Comparison of ENCODE assay signal across 15 mouse cellular contexts in genomic region chr1:42780266-42780665, GRCm38 (mm10).
DNase-seq lines count a peak whose midpoint lies in the region; ATAC-seq and TF ChIP-seq lines count a peak whose summit lies in the region.
"Had no signal": no experiment of that assay in that cellular context is flagged by ENCODE, and none has a peak within 500 bp of the region (broad histone marks: within the 10 kb centered on the region; RNA-seq: fewer than 3 reads in every experiment).

No protein-coding gene starts in this region.

- no peak overlapping the region for H3K27ac ChIP-seq in embryonic facial prominence, embryonic 14.5 days (replicated peaks; ENCODE audit: low read depth, low read length)
- no peak overlapping the region for H3K27ac ChIP-seq in embryonic facial prominence, embryonic 10.5 days (replicated peaks)
- H3K27ac ChIP-seq in hindbrain, embryonic 15.5 days (replicated peaks) = 0 out of 2 replicates have a peak overlapping the region, but pooled peaks have one; percentile 14
- H3K27ac ChIP-seq in hindbrain, embryonic 10.5 days = no peak overlapping the region
- H3K27ac ChIP-seq in limb, embryonic 13.5 days = no peak overlapping the region
- no peak overlapping the region for H3K27ac ChIP-seq in limb, embryonic 10.5 days
- H3K27ac ChIP-seq in hindbrain, postnatal 0 days = no peak overlapping the region
- H3K27ac ChIP-seq: embryonic facial prominence, embryonic 12.5 days; gastrocnemius, adult 2 months had no signal

- no peak overlapping the region for H3K9ac ChIP-seq in embryonic facial prominence, embryonic 14.5 days (ENCODE audit: low read depth, low read length)
- no peak overlapping the region for H3K9ac ChIP-seq in hindbrain, embryonic 15.5 days
- H3K9ac ChIP-seq in limb, embryonic 13.5 days = no peak overlapping the region
- H3K9ac ChIP-seq in hindbrain, postnatal 0 days (replicated peaks; ENCODE audit: low read length) = no peak overlapping the region
- H3K9ac ChIP-seq: embryonic facial prominence, embryonic 12.5 days; liver, postnatal 0 days had no signal

- H3K4me3 ChIP-seq in embryonic facial prominence, embryonic 14.5 days (ENCODE audit: low read depth, low read length) = no peak overlapping the region
- H3K4me3 ChIP-seq in embryonic facial prominence, embryonic 10.5 days = no peak overlapping the region
- no peak overlapping the region for H3K4me3 ChIP-seq in hindbrain, embryonic 15.5 days
- H3K4me3 ChIP-seq in hindbrain, embryonic 10.5 days = no peak overlapping the region
- no peak overlapping the region for H3K4me3 ChIP-seq in limb, embryonic 13.5 days
- H3K4me3 ChIP-seq in limb, embryonic 10.5 days = no peak overlapping the region
- no peak overlapping the region for H3K4me3 ChIP-seq in hindbrain, postnatal 0 days (ENCODE audit: low read length)
- H3K4me3 ChIP-seq: embryonic facial prominence, embryonic 12.5 days; gastrocnemius, adult 2 months had no signal

- no peaks in the 10 kb centered on the region for H3K36me3 ChIP-seq in embryonic facial prominence, embryonic 14.5 days (ENCODE audit: control insufficient read depth, insufficient read depth, low read length)
- H3K36me3 ChIP-seq in embryonic facial prominence, embryonic 10.5 days (replicated peaks) = no peaks in the 10 kb centered on the region
- no peaks in the 10 kb centered on the region for H3K36me3 ChIP-seq in hindbrain, embryonic 15.5 days
- H3K36me3 ChIP-seq in hindbrain, embryonic 10.5 days = no peaks in the 10 kb centered on the region
- H3K36me3 ChIP-seq in limb, embryonic 13.5 days = no peaks in the 10 kb centered on the region
- no peaks in the 10 kb centered on the region for H3K36me3 ChIP-seq in limb, embryonic 10.5 days
- H3K36me3 ChIP-seq in hindbrain, postnatal 0 days (ENCODE audit: insufficient read depth, low read length) = no peaks in the 10 kb centered on the region
- H3K36me3 ChIP-seq: embryonic facial prominence, embryonic 12.5 days had no signal

- no peak for DNase-seq in embryonic facial prominence, embryonic 14.5 days (ENCODE audit: low spot score)
- DNase-seq in embryonic facial prominence, embryonic 10.5 days (ENCODE audit: low spot score) = no peak
- no peak for DNase-seq in hindbrain, embryonic 10.5 days (ENCODE audit: low spot score)
- no peak for DNase-seq in limb, embryonic 10.5 days (ENCODE audit: low spot score)
- DNase-seq in hindbrain, postnatal 0 days (ENCODE audit: low spot score) = peak; percentile 44
- no peak for DNase-seq in thymus, postnatal 10 days (ENCODE audit: low spot score in 2 of 2)
- DNase-seq: adrenal gland, adult 8-10 months; cerebellum, adult 11 months; gastrocnemius, adult 2 months; liver; liver, postnatal 0 days had no signal

- H3K27me3 ChIP-seq in embryonic facial prominence, embryonic 14.5 days (replicated peaks; ENCODE audit: control insufficient read depth, insufficient read depth, low read length) = no peaks in the 10 kb centered on the region; the same call in 1 of the 2 replicates
- peaks cover 30% of the 10 kb centered on the region for H3K27me3 ChIP-seq in embryonic facial prominence, embryonic 10.5 days (replicated peaks; ENCODE audit: low read depth, poor library complexity, severe bottlenecking)
- H3K27me3 ChIP-seq in hindbrain, embryonic 15.5 days = peaks cover 3% of the 10 kb centered on the region; the same call in 1 of the 2 replicates
- H3K27me3 ChIP-seq in hindbrain, embryonic 10.5 days (ENCODE audit: insufficient read depth, poor library complexity, severe bottlenecking) = no peaks in the 10 kb centered on the region; the same call in 1 of the 2 replicates
- peaks cover 26% of the 10 kb centered on the region; the same call in 1 of the 2 replicates for H3K27me3 ChIP-seq in limb, embryonic 13.5 days
- H3K27me3 ChIP-seq in limb, embryonic 10.5 days (ENCODE audit: low read depth, poor library complexity, severe bottlenecking) = peaks cover 7% of the 10 kb centered on the region; the same call in 1 of the 2 replicates
- H3K27me3 ChIP-seq in hindbrain, postnatal 0 days (ENCODE audit: insufficient read depth, low read length) = no peaks in the 10 kb centered on the region
- H3K27me3 ChIP-seq: embryonic facial prominence, embryonic 12.5 days had no signal

- 0 out of 2 replicates have a peak, but pooled peaks cover 6% of the 10 kb centered on the region for H3K4me1 ChIP-seq in embryonic facial prominence, embryonic 14.5 days (ENCODE audit: control insufficient read depth, insufficient read depth, low read length)
- peaks cover 16% of the 10 kb centered on the region for H3K4me1 ChIP-seq in embryonic facial prominence, embryonic 10.5 days
- peaks cover 19% of the 10 kb centered on the region for H3K4me1 ChIP-seq in hindbrain, embryonic 15.5 days (replicated peaks)
- H3K4me1 ChIP-seq in hindbrain, embryonic 10.5 days (replicated peaks) = peaks cover 14% of the 10 kb centered on the region
- 0 out of 2 replicates have a peak, but pooled peaks cover 6% of the 10 kb centered on the region for H3K4me1 ChIP-seq in limb, embryonic 13.5 days
- peaks cover 6% of the 10 kb centered on the region for H3K4me1 ChIP-seq in limb, embryonic 10.5 days
- H3K4me1 ChIP-seq in hindbrain, postnatal 0 days (ENCODE audit: insufficient read depth, low read length) = no peaks in the 10 kb centered on the region; the same call in 1 of the 2 replicates

- no peak for TF ChIP-seq CTCF in hindbrain, postnatal 0 days (IDR thresholded peaks at IDR 0.05; ENCODE audit: low read depth)

- WGBS in embryonic facial prominence, embryonic 14.5 days = 50% methylated on average over 15 of the region's 15 CpGs
- 83% methylated on average over 15 of the region's 15 CpGs for WGBS in embryonic facial prominence, embryonic 10.5 days
- 51% methylated on average over 15 of the region's 15 CpGs for WGBS in hindbrain, embryonic 15.5 days
- 82% methylated on average over 15 of the region's 15 CpGs for WGBS in hindbrain, embryonic 10.5 days
- 43% methylated on average over 15 of the region's 15 CpGs for WGBS in limb, embryonic 13.5 days
- 80% methylated on average over 15 of the region's 15 CpGs for WGBS in limb, embryonic 10.5 days
- 34% methylated on average over 15 of the region's 15 CpGs for WGBS in hindbrain, postnatal 0 days

- ATAC-seq in embryonic facial prominence, embryonic 14.5 days (ENCODE audit: low read depth) = no peak
- ATAC-seq in hindbrain, embryonic 15.5 days (ENCODE audit: low FRiP score, low read depth) = no peak
- no peak for ATAC-seq in limb, embryonic 13.5 days (ENCODE audit: low FRiP score, low read depth)
- ATAC-seq in hindbrain, postnatal 0 days = no peak
- ATAC-seq: intestine, postnatal 0 days; liver, postnatal 0 days had no signal

- no peaks in the 10 kb centered on the region for H3K9me3 ChIP-seq in embryonic facial prominence, embryonic 14.5 days (ENCODE audit: control insufficient read depth, low read length)
- H3K9me3 ChIP-seq in embryonic facial prominence, embryonic 10.5 days = no peaks in the 10 kb centered on the region
- H3K9me3 ChIP-seq in hindbrain, embryonic 15.5 days = no peaks in the 10 kb centered on the region
- H3K9me3 ChIP-seq in hindbrain, embryonic 10.5 days = no peaks in the 10 kb centered on the region
- H3K9me3 ChIP-seq in limb, embryonic 13.5 days = no peaks in the 10 kb centered on the region
- H3K9me3 ChIP-seq in limb, embryonic 10.5 days (replicated peaks) = no peaks in the 10 kb centered on the region
- H3K9me3 ChIP-seq in hindbrain, postnatal 0 days (ENCODE audit: low read length) = no peaks in the 10 kb centered on the region
- H3K9me3 ChIP-seq: embryonic facial prominence, embryonic 12.5 days had no signal

- H3K4me2 ChIP-seq in embryonic facial prominence, embryonic 14.5 days (ENCODE audit: low read depth, low read length) = peak overlapping the region; percentile 11; the same call in 1 of the 2 replicates
- H3K4me2 ChIP-seq in hindbrain, embryonic 15.5 days = peak overlapping the region; percentile 41
- H3K4me2 ChIP-seq in limb, embryonic 13.5 days (replicated peaks) = peak overlapping the region; percentile 25
- peak overlapping the region; percentile 40 for H3K4me2 ChIP-seq in hindbrain, postnatal 0 days (ENCODE audit: low read depth, low read length)
- H3K4me2 ChIP-seq: embryonic facial prominence, embryonic 12.5 days had no signal
